Mouse (Mus musculus) cerebellum, postnatal 25 days (tissue): Measurements from ENCODE around the gene Lrpprc.

Experiments
- DNase-seq, 2 experiments: peaks; one replicate each; pipeline ENCODE4 v3.0.0; 2021; ENCODE audit warnings: mixed read lengths in 2 of 2

Lrpprc gene

DNA sequence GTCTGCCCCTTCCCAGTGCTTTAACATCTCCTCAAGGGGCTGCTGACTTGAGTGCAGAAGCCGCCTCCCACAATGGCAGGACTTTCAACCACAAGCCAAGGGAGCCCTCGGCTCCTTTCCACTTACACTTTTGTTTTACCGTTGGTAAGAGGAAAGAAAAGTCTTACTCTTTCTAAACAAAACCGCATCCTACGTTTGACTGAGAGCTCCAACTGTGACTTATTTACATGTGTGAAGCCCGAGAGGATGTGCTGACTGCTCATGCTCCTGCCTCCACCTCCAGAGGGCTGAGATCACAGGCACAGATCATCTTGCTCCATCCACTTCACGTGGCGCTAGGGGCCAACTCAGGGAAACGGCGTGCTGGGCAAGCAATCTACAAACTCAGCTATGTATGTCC lies 32.2 kb downstream of the Lrpprc start:
- DNase-seq, result no peak

GRCm38 (mm10) chr17:84756090-84756489 lies 34.5 kb downstream of the Lrpprc start:
- DNase-seq, result peak in 1 of 2 experiments; percentile 41

DNA sequence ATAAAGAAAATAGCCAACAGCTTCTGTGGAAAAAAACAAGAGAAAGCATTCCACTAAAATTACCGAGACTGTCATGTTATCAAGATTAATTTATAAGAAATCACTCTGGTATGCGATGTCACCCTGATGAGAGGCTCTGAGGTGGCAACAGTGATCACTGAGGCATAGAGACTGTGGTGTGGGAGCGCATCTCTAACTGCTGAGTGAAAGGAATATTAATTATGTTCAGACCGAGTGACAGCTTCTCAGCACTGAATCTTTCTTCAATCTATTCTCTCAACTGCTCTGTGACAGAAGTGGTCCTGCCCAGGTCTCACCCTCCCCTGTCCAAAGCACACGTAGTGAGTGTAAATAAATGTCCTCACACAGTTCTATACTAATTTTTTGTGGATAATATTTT lies 37.1 kb downstream of the Lrpprc start:
- no peak for DNase-seq

- no peak for DNase-seq
Measured at GRCm38 (mm10) chr17:84752286-84752685, 38.3 kb downstream of the Lrpprc start.

- no peak for DNase-seq
Measured at GRCm38 (mm10) chr17:84751630-84752191, 38.9 kb downstream of the Lrpprc start.

DNA sequence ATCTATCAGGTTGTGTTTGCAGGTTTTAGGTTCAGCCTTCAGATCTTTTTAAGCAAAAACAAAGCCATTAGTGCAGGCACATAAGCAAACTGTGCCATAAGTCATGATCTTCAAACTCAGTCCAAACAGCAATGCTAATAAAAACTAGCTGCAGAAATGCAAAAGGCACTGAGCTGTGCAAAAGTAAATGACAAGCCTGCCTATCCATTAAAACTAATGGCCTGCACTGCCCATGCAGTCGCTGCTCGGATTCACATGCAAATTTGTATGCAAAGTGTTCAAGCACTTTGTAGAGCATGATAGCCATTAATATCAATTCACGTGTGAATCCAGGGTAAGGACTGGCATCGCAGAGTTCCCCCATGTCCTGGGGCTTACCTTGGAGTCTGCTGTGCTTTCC lies 40.5 kb downstream of the Lrpprc start:
- DNase-seq, result no peak

- DNase-seq, result no peak
Measured at GRCm38 (mm10) chr17:84749297-84749696, 41.3 kb downstream of the Lrpprc start.

GRCm38 (mm10) chr17:84748152-84748682 lies 42.4 kb downstream of the Lrpprc start:
- no peak for DNase-seq

- no peak for DNase-seq
Measured at GRCm38 (mm10) chr17:84747212-84747611, 43.4 kb downstream of the Lrpprc start.

DNA sequence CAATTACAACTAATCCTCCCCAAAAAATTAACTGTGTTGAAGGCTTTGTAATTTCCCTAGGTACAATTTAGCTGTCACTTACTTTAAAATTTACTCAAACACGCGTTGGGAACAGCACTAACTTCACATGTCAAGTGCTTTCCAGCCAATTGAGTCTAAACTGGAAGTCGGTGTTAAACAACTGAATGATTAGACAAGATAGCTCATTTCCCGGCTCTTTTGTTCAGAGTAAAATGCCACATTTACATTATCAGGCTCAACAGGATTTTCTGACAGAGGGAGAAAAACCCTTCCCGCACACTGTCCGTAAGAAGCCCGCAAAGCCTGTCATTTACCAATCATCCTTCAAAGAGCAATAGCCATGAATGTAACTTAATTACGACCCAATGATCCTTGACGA lies 45.6 kb downstream of the Lrpprc start:
- DNase-seq, result no peak

DNA sequence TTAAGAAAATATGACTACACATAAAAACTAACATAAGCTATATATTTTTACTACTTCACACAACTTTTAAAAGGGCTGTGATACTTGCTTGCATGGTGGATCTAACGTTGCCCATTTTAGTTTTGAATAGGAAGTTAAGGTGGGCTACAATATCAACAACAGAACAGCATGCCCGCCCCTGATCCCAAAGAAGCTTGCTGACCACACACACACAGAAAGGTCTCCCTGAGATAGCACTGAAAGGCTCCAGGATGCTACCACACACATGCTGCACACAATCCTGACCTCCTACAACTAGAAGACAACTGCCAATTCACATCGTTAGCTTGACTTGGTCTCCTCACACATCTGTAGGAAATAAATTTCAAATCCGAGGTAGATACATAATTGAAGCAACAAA lies 46.3 kb downstream of the Lrpprc start:
- DNase-seq, result no peak

- peak; percentile 44 to 54 for DNase-seq
Measured at GRCm38 (mm10) chr17:84738073-84738797, 52.4 kb downstream of the Lrpprc start.

DNA sequence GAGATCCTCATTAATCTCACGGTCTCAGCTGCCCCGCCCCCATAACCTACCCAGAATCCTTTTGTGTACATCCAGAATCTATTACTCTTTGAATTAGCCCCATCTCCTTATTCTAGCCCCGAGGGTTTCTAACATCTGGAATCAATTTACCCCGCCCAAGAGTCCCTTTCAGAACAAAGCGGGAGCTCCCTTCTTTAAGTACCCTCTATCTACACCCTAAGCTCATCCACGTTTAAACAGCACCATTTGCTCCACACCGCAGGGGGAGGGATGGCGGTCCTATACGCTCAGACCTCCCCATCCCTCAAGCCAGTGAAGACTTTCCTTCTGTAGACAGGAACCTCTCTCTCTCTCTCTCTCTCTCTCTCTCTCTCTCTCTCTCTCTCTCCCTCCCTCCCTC lies 53.9 kb downstream of the Lrpprc start:
- no peak for DNase-seq

GRCm38 (mm10) chr17:84732612-84733011 lies 58.0 kb downstream of the Lrpprc start:
- DNase-seq, result no peak

GRCm38 (mm10) chr17:84731361-84731760 lies 59.2 kb downstream of the Lrpprc start:
- no peak for DNase-seq

- DNase-seq, result no peak
Measured at GRCm38 (mm10) chr17:84729140-84729539, 61.4 kb downstream of the Lrpprc start.

DNA sequence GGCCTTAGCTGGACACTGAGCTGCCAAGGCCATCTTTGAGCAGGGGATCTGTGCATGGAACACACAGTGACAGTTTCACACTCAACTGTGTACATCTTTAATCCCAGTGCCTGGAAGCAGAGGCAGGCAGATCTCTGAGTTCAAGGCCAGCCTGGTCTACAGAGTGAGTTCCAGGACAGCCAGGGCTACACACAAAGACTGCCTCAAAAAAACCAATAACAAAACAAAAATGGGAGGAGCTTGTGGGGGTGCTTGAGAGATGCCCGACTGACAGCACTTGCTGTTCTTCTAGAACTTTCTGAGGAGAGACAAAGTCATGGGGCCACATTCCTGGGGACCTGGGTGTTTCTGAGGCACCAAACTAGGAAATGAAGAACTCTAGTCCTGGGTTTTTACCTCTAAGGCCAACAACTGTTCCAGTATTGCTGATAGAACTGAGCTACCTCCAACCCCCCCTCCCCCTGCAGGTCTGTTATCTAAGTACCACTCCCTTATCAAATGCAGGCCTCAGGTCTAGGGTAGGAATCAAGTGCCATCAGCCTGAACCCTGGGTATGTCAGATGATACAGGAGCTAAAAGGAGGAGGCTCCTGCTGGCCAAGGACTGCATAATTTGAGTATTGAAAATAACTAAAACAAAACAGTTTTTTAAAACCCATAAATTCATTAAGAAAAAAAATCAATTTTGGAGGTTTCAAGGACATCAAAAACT lies 62.2 kb downstream of the Lrpprc start:
- no peak for DNase-seq

GRCm38 (mm10) chr17:84725163-84725562 lies 65.4 kb downstream of the Lrpprc start:
- DNase-seq, result no peak

GRCm38 (mm10) chr17:84724028-84724427 lies 66.6 kb downstream of the Lrpprc start:
- DNase-seq, result no peak

GRCm38 (mm10) chr17:84719105-84719504 lies 71.5 kb downstream of the Lrpprc start:
- DNase-seq, result no peak

- DNase-seq, result no peak
Measured at GRCm38 (mm10) chr17:84717416-84717815, 73.2 kb downstream of the Lrpprc start.

- no peak for DNase-seq
Measured at GRCm38 (mm10) chr17:84716252-84716872, 74.2 kb downstream of the Lrpprc start.

DNA sequence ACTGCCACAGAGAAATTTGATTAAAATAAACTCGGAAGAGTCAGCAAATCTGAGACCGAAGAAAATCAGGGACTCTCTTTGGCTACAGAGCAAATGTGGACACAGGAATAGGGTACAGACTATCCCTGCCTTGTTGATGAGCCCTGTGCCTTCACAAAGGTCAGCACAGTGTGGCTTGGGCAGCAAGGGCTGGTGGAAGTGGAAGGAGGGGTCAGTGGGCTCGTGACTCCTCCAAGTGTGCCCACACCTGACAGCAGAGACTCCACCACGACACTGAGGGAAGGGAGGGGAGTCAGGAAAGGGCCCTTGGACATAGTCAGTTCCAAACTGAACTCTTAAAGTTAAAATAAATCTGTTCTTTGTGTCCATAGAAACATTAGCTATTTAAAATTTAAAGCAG lies 75.7 kb downstream of the Lrpprc start:
- no peak for DNase-seq
